Mouse (Mus musculus): Measurements from ENCODE around the gene Hist1h2bp.
A peak's percentile ranks its signal among the peaks of the same experiment; 100 is the strongest.
"Not testable (repeated sequence)": the region's sequence is repeated elsewhere in the genome, so short reads cannot be mapped to it uniquely, and the experiment has no call there.

- not testable (repeated sequence) for TF ChIP-seq MAZ (IDR thresholded peaks at IDR 0.05; ENCODE audit: low read depth, low read length); HCFC1 (IDR thresholded peaks at IDR 0.05; ENCODE audit: low read depth, low read length); USF2 (conservative IDR thresholded peaks at IDR 0.05; ENCODE audit: low read depth, low read length); CTCF (conservative IDR thresholded peaks at IDR 0.05 in 1 of 2, IDR thresholded peaks at IDR 0.05 in 1 of 2; ENCODE audit: low read depth in 2 of 2, low read length in 2 of 2); RAD21 (IDR thresholded peaks at IDR 0.05; ENCODE audit: low read depth, low read length); EP300 (IDR thresholded peaks at IDR 0.05; ENCODE audit: low read length)
- TF ChIP-seq POLR2A (IDR thresholded peaks at IDR 0.05; ENCODE audit: low read depth, low read length) = peak; percentile 87
Observed at GRCm38 (mm10) chr13:21754294-21755001, 32.8 kb upstream of the Hist1h2bp start.

All from CH12.LX (cell line).